Mouse (Mus musculus) liver, adult 2 months (tissue): ENCODE measurements around the gene Ppp3ca.

Experiments
- CTCF ChIP-seq: fragments of 200-500 bp; IDR thresholded peaks from 2 replicates; pipeline ENCODE4 v1.5.1; 2011; ENCODE audit warnings: low read depth, low read length, control low read depth
- POLR2A ChIP-seq: fragments of 200-500 bp; IDR thresholded peaks from 2 replicates; pipeline ENCODE4 v1.6.1; 2011; ENCODE audit warnings: low read length, control low read depth; ENCODE audit not compliant: insufficient read depth; ENCODE audit errors: extremely low read depth

DNA sequence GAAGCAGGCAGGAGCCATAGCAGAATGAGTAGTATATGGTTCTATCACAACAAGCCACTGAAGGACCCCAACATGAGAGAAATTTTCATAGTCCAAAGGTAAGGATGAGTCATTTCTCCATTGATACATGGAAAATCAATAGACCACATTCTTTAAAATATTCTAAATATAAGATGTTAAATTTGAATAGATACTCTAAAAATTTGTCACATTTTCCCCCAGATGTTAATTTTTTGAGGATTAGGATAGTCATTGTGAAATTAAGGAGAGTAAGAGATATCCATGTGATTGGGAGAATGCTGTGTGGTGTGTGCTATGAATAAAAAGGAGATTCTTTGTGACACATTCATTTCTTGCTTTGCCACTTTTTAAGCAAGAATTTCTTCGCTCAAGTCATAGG, 281.9 kb downstream of the Ppp3ca start:
- TF ChIP-seq CTCF (no peak), POLR2A (no peak)
